Comparison of ENCODE assay signal across 10 mouse cellular contexts in the genomic region with DNA sequence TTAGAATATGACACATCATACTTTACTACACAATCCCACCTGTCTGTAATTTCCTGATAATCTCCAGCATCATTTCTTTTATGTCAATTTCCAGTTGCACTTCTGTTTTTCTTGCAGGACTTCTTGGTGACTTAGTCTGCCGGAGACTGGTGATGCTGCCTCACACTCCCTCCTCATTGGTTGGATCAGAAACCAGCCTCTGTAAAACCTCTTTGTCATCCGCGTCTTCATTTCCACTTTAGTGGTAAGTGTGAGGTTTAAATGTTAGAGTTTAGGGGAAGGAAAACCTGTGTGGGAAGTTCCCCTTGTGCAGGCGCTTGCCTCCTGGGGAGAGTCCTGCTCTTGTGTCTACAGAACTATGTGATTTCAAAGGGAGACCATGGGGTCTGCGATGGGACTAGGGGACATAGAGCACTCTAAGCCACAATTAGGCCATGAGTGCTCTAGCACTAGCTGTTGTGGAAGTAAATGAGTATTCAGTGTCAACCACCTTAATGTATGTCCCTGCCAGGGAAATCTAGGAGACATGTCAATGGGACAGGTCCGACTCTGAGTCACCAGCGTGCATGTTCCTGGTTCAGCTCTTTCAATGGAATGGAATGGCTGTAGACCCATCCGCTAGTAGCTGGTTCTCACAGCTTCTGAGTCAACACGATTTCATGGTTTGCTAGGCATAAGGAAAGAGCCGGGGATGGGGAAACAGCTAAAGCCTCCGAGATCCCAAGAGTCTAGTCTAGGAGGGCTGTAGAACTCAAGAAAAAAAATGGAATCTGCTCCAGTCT. TPM values are rescaled to one million over a fixed set of nuclear protein-coding genes. Genes with fewer than 3 reads are reported as not detected.
DNase-seq lines count a peak whose midpoint lies in the region; ATAC-seq lines count a peak whose summit lies in the region.
"Had no signal": no experiment of that assay in that cellular context is flagged by ENCODE, and none has a peak within 500 bp of the region (broad histone marks: within the 10 kb centered on the region; RNA-seq: fewer than 3 reads in every experiment).

A gene (plus strand): TSS at position 96 of the 782 bp plus-strand sequence.

- 0 out of 2 replicates have a peak, but pooled peaks cover 3% of the 10 kb centered on the region for H3K4me1 ChIP-seq in stomach, embryonic 14.5 days (ENCODE audit: control insufficient read depth, insufficient read depth, low read length)
- H3K4me1 ChIP-seq: midbrain, embryonic 12.5 days had no signal

- peak; percentile 95 to 96 for ATAC-seq in hematopoietic stem cell, adult 5-6 weeks (replicated peaks in 1 of 2; ENCODE audit: insufficient read depth in 1 of 2, low FRiP score in 2 of 2, low TSS enrichment in 1 of 2, low read depth in 1 of 2, poor library complexity in 2 of 2, severe bottlenecking in 2 of 2)
- peak; percentile 97 for ATAC-seq in megakaryocyte progenitor cell, adult 5-6 weeks (replicated peaks; ENCODE audit: poor library complexity)
- no peak for ATAC-seq in stomach, embryonic 14.5 days (ENCODE audit: insufficient number of reproducible peaks, insufficient read depth, low FRiP score, low read depth)

- no peaks in the 10 kb centered on the region; the same call in 1 of the 2 replicates for H3K27me3 ChIP-seq in stomach, embryonic 14.5 days (ENCODE audit: control insufficient read depth, insufficient read depth, low read length)

- no peak within 1 kb of the TSS for H3K4me2 ChIP-seq in stomach, embryonic 14.5 days (replicated peaks; ENCODE audit: low read depth, low read length)
- H3K4me2 ChIP-seq: midbrain, embryonic 12.5 days had no signal

- no peaks in the 10 kb centered on the region for H3K9me3 ChIP-seq in stomach, embryonic 14.5 days (ENCODE audit: control insufficient read depth, low read depth, low read length)
- H3K9me3 ChIP-seq: midbrain, embryonic 12.5 days had no signal

- H3K4me3 ChIP-seq in stomach, embryonic 14.5 days (ENCODE audit: low read depth, low read length) = no peak within 1 kb of the TSS
- H3K4me3 ChIP-seq: midbrain, embryonic 12.5 days had no signal

- no peak within 1 kb of the TSS for H3K27ac ChIP-seq in stomach, embryonic 14.5 days (ENCODE audit: low read length)
- H3K27ac ChIP-seq: midbrain, embryonic 12.5 days had no signal

- peak; percentile 28 to 35 for DNase-seq in cerebellum, adult 18-20 months
- no peak for DNase-seq in cerebellum, adult 11-12 months
- DNase-seq in brain, adult 2 months (ENCODE audit: low read depth, low spot score) = peak; percentile 86
- DNase-seq in frontal cortex, postnatal 14 days (ENCODE audit: low spot score in 2 of 2) = peak; percentile 71 to 88
- peak; percentile 75 to 96 for DNase-seq in layer of hippocampus, postnatal 25 days (ENCODE audit: extremely low spot score in 1 of 2, low spot score in 1 of 2)

- 67% methylated on average over 11 of the region's 11 CpGs for WGBS in stomach, embryonic 14.5 days

- no peak within 1 kb of the TSS for H3K9ac ChIP-seq in stomach, embryonic 14.5 days (replicated peaks; ENCODE audit: low read depth, low read length)
- H3K9ac ChIP-seq: midbrain, embryonic 12.5 days had no signal

- H3K36me3 ChIP-seq in stomach, embryonic 14.5 days (ENCODE audit: control insufficient read depth, insufficient read depth, low read length) = no peaks in the 10 kb centered on the region
- H3K36me3 ChIP-seq: midbrain, embryonic 12.5 days had no signal

RNA-seq across cellular contexts. Expression of the gene that starts here (rescaled TPM):
- 155 and 159 TPM in 2 replicates for total RNA-seq in hematopoietic stem cell, adult 5-6 weeks (2017)
- total RNA-seq in layer of hippocampus, postnatal 25 days (2021) = 1 to 10 TPM; 1.0 to 1.7 TPM
- 50.0 and 61.3 TPM in 2 replicates for total RNA-seq in megakaryocyte progenitor cell, adult 5-6 weeks (2015)
- total RNA-seq in megakaryocyte progenitor cell, adult 5-6 weeks (2017) = 45.2 and 81.5 TPM in 2 replicates
- 9.4 and 12.6 TPM in 2 replicates for polyA plus RNA-seq in stomach, embryonic 14.5 days (2014; fragmentation: Nextera tagmentation; extraction: Ambion mirVana)
- polyA plus RNA-seq: C2C12 had no signal

Comparison
In these comparisons a context has a peak if more than half of its experiments do, and no peak if none do; other contexts are left out.
1. RNA of the gene that starts here (total RNA-seq): 155 to 159 TPM in hematopoietic stem cell, adult 5-6 weeks and 45.2 to 81.5 TPM in megakaryocyte progenitor cell, adult 5-6 weeks; 1.0 to 1.7 TPM in layer of hippocampus, postnatal 25 days; every median in the first group is over 10 times any median in the second.